Mouse (Mus musculus): ENCODE results near the gene Mknk1.

The Mknk1 gene

DNA sequence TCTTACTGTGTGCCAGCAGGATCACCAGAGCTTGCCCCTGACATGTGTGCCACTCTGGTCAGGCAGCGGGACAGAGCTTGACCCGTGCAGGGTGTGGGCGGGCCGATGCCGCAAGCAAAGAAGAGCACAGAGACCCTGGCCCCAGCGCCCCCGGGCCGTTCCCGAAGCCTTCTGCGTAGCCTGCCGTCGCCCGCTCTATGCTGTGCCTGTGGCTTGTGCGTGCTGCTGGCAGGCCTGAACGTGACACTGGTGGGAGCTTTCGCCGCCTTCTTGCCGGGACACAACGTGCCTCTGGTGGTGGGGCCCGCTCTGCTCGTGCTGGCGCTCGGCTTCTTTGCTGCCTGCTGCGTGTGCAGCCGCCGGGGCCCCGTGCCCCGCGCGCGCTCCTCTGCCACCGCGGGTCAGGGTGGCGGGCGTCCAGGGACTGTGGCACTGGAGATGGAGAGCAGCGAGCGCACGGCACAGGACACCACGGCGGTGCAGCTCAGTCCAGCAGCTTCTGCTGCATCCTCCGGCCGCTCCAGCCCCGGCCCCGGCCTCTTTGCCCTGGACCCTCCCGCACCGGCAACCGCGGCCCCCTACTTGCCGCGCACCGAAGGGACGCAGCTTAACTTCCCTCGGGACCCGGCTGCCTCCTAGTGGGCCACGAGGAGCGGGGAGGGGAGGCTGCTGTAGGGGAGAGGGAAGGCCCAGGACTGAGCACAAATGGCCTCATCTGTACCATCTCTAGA lies 59.1 kb downstream of the Mknk1 start:
- no peak for DNase-seq

GRCm38 (mm10) chr4:115902816-115903215 lies 63.8 kb downstream of the Mknk1 start:
- peak; percentile 67 to 74 for DNase-seq

DNA sequence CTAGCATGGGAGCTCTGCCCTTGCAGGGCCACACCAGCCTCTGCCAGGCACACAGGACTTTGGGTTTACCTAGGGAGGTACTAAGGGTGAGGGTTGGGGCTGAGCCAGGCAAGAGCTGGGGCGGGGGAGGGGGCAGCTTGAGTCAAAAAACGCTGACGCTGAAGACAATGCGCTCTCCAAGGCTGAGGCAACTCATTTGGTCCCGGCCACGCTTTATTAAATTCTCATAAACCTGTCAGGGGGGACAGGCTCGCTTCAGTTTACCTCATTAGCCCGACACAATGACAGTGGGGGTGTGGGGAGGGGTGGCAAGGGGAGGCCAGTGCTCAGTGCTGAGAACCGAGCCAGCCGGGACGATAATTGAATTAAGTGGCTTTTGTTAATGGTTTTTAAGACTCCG lies 65.4 kb downstream of the Mknk1 start:
- DNase-seq, result no peak

- no peak for DNase-seq
These were observed 66.7 kb downstream of the Mknk1 start for GRCm38 (mm10) chr4:115905701-115906100.

- DNase-seq, result no peak
These were observed 67.8 kb downstream of the Mknk1 start for GRCm38 (mm10) chr4:115906791-115907190.

DNA sequence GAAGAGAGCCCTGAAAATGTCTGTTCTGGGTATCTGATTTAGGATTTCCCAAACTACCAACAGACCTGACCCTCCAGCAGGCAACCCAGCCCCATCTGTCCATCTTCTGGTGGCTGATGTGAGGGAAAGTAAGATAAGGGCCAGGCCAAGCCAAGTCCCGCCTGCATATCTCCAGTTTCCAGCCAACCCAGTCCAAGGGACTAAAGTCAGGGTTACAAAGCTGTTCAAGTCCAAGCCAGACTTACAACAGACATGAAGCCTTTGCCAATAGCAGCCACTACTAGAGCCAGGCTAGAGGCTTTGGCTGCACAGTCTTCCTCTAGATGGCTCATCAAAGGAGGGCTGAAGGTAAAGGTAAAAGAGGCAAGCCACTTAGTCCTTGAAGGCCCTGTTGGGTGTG lies 69.0 kb downstream of the Mknk1 start:
- DNase-seq, result no peak

GRCm38 (mm10) chr4:115908641-115909040 lies 69.6 kb downstream of the Mknk1 start:
- DNase-seq, result peak in 1 of 2 experiments; percentile 28

DNA sequence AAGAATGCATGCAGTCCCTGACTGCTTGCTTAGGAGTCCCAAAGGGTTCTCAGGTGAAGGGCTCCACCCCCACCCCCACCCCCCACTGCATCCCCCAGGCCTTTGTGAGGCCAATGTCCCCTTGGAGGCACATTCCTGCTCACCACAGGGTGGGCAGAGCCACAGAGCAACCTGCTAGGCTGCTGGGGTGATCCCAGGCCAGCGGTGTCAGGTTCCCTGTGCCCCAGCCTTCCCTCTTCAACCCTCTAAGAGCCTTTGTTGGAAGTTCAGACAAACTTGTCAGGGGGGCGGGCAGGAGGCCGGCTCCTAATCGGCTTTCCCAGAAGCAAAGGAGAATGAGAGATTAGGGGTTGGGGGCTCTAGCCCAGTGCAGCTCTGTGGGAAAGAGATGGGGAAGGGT lies 72.6 kb downstream of the Mknk1 start:
- peak in 1 of 2 experiments; percentile 14 for DNase-seq

- DNase-seq, result no peak
These were observed 80.9 kb downstream of the Mknk1 start for GRCm38 (mm10) chr4:115919911-115920310.

DNA sequence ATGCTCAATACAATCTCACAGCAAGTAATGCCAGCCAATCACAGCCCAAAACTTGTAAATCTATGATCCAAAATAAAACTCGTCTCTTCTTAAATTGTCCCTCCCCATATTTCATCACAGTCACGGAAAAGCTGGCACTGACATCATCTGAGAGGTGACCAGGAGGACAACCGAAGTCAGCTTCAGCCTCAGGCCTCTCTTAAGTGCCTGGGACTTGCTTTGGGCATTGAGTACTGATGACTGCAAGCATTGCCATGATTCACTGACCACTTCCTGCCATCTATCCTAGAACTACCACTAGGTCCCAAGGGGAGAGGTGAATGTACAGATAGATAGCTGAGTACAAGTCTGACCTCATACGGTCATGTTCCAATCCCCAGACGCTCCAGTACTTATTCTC lies 83.7 kb downstream of the Mknk1 start:
- no peak for DNase-seq

DNA sequence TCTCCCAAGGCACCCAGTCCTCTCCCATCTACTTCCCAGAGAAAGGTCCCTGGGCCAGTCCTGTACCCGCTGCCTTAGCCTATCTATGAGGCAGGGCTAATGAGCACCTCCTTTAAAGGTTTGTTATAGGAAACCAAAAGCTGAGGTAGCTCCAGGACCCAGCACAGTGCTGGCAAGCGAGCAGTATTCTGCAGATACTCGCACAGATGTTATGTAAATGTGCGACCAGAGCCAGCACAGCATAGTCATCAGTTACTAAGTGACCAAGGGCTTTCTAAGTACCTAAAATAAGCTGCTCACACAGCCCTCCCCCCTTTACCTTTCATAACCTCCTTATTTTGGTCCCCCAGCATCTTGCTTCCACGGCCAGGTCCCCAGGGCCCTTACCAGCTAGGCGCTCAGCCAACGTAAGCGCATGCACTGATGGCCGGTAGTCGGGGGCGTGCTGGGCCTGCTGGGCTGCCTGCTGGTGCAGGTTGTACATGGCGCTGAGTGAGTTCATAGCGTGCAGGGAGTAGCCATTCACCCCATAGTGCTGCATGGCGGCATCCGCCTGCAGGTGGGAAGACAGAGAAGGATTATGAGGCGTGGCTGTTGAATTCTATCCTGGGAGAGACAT lies 84.4 kb downstream of the Mknk1 start:
- DNase-seq, result no peak

GRCm38 (mm10) chr4:115927637-115928036 lies 88.6 kb downstream of the Mknk1 start:
- no peak for DNase-seq

Measured in lung, adult 18-20 months (tissue).